Mouse (Mus musculus): ENCODE data around the gene Clasrp.
A peak's percentile ranks its signal among the peaks of the same experiment; 100 is the strongest.
"Not testable (repeated sequence)": the region's sequence is repeated elsewhere in the genome, so short reads cannot be mapped to it uniquely, and the experiment has no call there.

Clasrp gene

DNA sequence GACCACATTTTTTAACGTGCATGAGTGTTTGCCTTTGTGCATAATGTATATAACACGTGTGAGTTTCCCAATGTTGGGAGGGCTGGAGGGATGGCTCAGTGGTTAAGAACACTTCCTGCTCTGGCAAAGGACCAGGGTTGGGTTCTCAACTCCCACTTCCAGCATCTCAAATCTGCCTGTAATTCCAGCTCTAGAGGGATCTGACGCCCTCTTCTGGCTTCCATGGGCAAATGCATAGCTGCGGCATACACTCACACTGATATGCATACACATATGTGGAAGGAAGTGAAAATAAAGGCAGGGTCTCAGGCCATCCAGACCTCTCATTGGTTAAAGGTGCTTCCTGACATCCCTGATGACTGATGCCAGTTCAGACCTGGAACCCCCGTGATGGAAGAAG is 3.0 kb upstream of the Clasrp start:
- no peak for DNase-seq

DNA sequence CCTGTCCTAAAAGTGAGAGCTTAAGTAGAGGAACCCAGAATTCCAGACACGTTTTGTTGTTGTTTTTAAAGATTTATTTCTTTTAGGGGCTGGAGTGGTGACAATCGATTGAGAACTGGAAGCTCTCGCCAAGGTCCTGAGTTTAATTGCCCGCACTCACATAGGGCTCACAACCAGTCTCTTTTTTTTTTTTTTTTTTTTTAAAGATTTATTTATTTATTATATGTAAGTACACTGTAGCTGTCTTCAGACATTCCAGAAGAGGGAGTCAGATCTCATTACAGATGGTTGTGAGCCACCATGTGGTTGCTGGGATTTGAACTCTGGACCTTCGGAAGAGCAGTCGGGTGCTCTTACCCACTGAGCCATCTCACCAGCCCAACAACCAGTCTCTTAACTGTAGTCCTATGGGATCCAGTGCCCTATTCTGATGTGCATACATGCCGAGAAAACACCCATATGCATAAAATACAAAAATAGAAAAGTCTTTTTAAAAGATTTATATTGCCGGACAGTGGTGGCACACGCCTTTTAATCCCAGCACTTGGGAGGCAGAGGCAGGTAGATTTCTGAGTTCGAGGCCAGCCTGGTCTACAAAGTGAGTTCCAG is 424 bp upstream of the Clasrp start:
- not testable (repeated sequence) for DNase-seq

DNA sequence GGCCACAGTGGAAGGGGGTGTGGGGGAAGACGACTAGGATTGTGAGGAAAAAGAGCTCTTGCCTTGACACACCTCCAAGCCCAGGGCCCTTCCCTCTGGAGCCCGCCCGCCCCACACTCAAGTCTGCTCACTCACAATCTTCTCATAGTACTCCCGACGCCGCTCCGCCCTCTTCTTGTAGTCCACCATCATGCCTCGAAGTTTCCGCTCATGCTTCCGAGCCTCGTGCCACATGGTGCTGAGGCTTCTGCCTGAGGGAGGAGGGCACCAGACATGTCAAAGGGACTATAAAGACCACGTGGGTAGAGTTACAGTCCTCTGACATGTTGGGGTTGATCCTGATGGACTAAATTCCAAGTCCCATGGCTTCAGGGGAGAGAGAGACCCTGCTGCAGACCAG is 1.2 kb downstream of the Clasrp start:
- no peak for DNase-seq

DNA sequence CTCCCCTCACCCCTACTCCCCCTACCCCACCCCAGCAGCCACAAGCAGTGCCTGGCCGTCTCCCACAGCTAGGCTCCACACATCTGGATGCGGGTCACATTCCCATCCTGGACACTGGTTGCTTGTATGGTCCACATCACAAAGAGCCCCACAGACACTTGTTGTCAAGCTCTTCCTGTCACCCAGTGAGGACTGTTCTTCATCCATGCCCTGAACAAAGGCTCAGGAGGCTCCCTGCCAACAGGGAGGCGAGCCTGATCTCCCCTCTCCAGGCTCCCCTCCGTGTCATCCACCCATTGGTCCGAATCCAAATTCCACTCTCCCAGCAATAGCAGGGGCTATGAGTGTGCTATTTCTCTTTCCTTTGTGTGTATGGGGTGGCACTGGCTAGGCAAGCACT is 3.7 kb downstream of the Clasrp start:
- no peak for DNase-seq

DNA sequence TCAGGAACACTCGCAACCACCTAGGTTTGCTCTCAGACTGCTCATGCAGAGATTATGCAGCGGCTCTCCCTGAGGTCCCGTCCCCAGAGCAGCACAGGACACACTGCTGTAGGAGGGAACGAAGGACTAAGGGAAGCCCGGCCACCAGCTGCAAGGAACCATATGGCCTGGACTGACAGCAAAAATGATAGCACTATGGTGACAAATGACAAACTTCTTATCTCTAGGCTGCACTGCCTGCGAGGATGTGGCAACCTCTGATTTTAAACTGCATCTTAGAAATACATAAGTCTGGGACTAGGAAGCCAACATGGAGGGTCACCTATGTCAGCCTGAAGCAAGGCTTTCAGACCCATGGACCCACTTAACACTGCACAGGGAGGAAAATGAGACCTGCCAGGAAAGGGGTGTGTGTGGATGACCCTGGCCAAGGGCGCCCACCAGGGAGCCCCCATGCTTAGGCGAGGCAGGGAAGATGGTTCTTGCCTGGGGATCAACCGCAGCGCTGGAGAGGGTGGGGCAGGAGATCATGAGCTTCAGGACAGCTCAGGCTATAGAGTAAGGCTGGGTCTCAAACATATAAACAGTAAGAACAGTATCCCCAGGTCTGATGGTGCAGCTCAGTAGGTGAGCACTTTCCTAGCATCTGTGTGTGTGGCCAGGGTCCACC is 11.1 kb downstream of the Clasrp start:
- DNase-seq, result no peak

DNA sequence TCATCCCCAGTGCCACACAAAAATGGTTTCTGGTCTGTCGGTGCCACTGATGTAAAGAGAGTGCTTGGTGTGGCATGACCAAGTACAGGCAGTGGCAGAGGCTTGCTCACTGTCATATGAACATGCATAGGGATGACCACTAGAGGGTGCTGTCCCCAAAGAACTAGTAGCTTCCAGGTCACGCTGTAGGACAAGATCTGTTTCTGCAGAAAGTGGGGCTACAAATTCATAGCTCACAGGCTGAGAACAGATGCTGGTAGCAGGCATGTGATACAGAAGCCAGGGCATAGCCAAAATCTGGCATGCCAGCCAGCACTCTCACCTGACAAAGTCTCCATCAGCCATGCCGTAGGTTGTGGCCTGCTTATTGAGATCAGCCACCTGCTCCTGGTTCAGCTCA is 14.4 kb downstream of the Clasrp start:
- peak; percentile 87 for DNase-seq

DNA sequence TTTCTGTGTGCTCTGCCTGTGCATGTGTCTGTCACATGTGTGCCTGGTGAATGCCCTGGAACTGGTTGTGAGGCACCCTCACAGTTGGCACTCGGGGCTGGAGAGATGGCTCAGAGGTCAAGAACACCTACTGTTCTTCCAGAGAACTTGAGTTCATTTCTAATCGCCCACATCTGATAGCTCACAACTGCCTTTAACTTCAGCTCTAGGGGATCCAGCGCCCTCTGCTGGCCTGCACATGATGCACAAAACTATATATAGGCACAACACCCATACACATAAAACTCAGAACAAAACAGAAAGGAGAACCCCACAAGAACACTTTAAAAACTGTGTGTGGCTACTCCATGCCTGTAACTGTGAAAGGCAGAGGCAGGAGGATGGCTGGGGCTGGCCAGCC is 15.1 kb downstream of the Clasrp start:
- peak; percentile 51 for DNase-seq

DNA sequence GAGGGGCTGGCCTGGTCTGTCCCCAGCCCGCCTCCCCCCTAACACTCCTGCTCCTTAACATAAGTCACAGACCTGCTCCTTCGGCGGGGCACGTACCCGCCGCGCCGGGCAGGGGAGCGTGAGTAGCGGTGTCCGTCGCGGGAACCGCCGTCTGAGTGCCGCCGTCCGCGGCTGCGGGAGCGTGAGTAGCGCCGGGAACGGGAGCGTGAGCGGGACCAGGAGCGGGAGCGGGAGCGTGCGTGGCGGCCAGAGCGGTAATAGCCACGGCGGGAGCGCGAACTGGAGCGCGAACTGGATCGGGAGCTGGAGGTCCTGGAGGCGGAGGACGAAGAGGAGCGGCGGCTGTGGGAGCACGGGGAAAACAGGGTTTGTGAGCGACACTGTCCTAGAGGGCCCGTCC is 18.0 kb downstream of the Clasrp start:
- no peak for DNase-seq

DNA sequence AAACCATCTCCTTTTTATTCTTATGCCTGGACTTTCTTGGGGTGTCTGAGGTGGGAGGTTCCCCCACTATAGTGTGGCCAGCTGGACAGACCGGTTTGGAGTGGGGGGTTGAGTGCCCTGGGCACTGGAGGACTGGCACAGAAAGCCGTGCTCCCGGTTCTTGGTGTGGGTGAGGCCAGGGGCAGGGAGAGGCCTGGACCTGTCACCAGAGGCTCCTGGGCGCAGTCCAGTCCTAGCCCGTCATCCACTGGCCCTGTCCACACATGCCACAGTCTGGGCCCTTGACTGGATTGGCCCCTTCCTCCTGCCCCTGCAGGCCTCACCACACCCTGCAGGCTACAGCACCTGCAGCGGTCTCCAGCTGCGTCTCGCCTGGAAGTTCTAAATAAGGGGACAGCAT is 23.7 kb downstream of the Clasrp start:
- DNase-seq, result no peak

DNA sequence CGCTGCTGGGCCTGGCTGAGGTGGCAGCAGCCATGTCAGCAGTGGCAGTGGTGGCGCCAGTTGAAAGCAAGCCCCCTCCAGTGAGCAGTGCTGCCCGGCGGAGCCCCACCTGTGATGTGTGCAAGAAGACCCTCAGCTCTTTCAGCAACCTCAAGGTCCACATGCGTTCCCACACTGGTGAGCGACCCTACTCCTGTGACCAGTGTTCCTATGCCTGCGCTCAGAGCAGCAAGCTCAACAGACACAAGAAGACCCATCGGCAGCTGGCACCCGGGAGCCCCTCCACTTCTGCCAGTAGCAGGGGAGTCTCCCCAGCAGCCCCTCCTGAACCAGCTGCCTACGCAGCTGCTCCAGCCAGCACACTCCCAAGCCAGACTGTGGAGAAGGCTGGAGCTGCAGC is 24.5 kb downstream of the Clasrp start:
- DNase-seq, result no peak

DNA sequence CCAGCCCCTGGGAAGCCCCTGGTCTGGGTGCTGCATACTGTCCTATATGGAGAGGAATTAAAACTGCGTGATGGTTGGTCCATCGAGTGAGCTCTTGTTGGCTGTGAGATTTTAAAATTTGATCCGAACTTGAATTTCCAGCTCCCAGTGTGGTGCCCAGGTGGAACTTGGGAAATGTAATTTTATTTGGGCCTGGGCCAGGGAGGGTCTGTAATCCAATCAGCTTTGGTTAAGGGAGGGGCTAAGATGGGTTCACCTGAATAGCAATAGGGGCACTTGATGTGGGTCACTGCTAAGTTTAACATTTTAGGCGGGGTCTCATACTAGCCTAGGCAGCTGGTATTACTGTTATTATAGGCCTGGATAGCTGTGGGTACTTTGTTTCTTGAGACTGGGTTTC is 25.9 kb downstream of the Clasrp start:
- no peak for DNase-seq

DNA sequence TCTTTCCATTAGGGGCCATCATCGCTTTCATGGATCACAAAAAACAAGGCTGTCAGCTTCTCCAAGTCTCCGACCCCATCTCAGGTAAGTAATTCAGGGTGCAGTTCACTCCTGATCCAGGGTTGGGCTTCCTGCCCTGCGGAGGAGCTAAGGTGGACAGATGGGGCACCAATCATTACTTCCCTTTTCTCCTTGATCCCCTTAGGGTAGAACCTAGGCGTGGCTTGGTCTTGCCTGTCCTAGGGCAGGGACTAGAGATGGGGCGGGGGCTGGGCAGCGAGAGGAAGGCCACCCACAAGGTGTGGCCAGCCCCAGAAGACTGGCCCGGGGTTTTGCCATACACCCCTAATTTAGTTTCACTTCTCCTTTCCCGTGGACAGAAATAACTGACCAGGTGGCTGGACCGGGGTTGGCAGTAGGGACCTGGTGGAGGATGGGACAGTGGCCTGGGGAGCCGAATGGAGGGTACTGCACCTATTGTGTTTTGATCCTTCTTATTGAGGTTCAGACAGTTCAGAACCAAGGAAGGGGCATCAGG is 26.3 kb downstream of the Clasrp start:
- no peak for DNase-seq

DNA sequence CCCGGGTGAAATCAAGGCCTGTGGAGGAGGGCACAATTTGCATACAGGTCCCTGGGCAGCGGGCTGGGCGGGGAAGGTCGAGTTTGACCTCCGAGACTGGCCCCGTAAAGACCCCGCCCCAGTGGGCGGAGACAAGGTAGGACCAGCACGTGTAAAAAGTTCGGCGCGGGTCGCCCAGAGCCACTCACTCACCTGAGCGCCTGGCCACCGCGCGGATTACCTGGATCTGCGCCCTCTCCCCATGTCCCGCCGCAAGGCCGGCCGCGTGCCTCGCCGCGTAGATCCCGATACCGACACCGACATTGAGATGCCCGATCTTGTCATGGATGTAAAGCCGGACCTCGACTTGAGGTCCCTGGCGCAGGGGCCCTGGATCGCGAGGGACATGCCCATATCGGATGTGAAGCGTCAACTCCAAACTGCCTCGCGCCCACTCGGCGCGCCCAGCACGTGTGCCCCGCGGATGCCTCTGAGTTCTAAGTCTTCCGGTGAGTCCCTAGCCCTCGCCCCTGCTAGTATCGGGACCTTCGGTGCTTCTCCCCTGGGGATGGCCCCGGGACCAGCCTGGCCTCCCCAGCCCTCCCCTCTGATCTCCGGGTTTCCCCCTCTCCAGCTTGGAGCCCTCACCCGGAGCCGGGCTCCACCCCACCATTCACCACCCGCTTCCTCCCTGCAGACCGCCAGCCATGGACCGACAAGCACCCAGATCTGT is 27.0 kb downstream of the Clasrp start, which contains the start of the genes Zfp296 and Gemin7:
Zfp296 (plus strand) TSS at position 147 of the 712 bp plus-strand sequence.
Gemin7 (minus strand) TSS at position 455 of the 712 bp plus-strand sequence.
- peak; percentile 51 for DNase-seq

DNA sequence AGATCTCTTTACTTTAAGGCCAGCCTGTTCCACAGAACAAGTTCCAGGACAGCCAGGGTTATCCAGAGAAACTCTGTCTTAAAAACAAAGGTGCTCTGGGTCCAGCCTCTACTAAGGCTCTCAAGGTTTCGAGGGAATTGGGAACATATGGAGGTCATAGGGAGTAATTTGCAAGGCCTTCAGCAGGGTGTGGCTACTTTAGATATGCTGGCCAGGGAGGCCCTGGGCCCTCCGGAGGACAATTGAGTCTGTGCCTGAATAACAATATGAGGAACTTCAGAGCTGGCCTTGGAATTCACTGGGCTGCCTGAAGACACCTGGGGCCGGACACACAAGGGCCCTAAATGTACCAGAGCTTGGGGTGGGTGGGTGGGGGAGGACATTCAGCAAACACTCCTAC is 28.7 kb downstream of the Clasrp start:
- DNase-seq, result no peak

DNA sequence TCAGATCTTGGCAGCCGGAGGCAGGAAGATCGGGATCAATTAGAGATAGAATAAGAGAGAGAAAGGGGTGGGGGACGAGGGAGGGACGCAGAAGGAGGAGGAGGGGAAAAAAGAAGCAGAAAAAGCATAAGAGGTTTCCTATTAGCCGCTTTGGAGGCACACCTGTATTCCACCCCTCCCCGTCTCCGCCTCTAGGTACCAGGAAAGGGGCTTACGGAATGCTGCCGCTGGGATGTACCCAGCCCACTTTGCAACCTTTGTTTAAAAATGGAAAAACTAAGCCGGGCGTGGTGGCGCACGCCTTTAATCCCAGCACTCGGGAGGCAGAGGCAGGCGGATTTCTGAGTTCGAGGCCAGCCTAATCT is 30.5 kb downstream of the Clasrp start:
- DNase-seq, result no peak

DNA sequence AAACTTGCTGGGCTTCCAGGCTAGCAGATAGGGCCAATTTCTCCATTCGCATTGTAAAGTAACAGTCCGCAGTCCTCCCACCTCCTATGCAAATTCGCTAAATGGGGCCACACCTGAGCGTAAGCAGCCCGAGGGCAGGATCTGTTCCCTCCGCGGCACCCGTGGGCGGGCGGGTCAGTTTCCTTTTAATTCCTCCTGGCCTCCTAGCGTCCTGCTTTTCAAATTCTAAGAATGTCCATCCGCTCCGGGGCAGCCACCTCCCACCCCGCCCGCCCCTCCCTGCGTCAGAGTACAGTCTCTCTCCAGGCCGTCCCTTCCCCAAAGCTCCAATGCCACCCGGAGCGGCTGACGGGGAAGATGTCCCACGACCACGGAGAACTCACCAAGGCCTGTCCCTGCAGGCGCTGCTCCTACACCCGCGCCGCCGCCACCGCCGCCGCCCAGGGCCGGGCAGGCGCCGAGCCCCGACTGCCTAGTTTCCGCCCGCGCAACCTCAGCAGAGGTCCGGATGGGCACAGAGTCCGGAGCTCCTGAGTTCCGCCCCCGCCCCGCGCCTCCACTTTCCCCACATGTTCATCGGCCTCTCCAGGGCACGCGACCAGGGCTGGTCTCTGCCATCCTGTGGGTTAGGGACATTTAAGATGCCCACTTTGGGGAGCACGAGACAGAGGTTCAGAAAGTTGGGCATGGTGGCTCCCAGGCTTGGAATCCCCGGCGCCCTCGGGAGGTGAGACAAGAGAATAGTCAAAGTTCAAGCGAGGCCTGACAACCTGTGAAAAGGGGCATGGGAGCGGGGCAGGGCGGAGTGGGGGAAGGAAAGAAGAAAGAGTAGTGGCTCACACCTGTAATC is 31.1 kb downstream of the Clasrp start:
- DNase-seq, result peak; percentile 88

DNA sequence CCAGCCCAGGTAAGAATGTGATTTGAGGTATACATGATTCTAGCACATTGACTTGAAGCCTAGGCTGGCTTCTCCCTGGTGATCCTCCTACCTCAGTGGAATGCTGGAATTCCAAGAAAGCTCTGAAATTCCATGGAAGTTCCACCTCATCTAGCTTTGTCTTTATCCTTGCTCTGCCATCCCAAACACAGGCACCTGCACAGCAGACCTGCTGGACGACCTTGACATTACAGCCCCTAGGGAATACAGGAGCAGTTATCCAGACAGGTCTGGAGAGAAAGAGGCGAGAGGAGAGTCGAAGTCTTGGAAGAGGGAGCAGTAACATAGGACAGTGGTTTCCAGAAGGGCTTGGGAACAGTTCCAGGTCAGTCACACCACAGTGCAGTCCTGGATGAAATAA is 34.6 kb downstream of the Clasrp start:
- DNase-seq, result no peak

DNA sequence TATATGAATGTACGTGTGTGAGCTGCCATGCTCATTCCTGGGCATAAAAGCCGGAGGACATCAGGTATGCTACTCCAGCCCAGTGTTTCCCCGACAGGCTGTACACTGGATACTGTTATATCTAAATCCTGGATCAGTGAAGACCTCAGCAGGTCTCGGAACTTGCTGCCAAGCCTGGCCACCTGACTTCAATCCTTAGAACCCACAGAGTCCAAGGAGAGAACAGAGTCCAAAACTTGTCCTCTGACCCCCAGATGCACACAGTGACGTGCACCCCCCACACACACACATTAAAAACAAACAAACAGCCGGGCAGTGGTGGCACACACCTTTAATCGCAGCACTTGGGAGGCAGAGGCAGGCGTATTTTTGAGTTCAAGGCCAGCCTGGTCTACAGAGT is 36.9 kb downstream of the Clasrp start:
- DNase-seq, result no peak

DNA sequence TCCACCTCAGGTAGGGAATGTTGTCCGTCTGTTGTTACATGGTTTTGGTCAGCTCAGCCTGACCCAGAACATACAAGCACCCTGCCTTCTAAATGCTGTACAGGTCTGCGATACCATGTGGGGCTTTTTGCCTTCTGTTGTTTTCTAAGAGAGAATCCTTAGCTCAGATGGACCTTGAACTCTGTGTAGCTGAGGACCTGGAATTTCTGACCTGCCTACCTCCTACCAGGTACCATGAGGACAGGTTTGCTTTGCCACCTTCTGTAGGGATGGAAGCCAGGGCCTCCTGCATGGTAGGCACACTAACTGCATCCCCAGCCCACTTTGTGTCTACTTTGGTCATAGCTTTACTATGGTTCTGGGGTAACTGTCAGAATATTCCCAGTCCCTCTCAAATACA is 38.5 kb downstream of the Clasrp start:
- DNase-seq, result no peak

DNA sequence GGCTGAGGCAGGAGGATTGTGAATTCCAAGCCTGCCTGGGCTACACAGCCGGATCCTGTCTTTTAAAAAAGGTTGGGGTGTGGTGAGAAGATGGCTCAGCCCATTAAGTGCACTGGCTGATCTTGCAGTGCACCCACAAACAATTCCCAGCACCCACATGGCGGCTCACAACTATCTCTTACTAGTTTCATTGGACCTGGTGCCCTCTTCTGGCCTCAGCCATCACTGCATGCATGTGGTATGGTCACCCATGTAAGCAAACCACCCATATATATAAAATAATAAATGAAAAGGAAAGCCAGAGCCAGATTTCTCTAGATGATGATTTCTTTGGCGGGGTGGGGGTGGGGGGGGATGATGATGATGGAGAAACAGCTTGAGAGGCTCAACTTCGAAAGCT is 39.8 kb downstream of the Clasrp start:
- no peak for DNase-seq

DNA sequence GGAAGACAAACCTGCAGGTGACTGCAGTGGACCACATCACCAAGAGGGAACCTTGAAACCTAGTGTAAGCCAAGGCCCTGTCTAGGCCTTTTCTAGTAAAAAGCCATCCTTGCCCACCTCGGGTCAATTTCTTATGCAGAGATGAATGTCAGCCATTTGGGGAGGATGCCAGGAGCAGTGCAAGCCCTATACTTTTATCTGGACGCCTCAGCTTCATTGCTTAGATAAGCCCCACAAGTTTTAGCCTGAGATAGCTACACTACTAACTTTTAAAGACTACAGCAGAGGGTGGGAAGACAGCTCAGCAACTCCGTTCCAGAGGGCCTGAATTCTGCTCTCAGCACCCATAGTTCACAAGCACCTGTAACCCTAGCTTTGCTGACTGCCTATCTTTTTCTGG is 40.4 kb downstream of the Clasrp start:
- no peak for DNase-seq

DNA sequence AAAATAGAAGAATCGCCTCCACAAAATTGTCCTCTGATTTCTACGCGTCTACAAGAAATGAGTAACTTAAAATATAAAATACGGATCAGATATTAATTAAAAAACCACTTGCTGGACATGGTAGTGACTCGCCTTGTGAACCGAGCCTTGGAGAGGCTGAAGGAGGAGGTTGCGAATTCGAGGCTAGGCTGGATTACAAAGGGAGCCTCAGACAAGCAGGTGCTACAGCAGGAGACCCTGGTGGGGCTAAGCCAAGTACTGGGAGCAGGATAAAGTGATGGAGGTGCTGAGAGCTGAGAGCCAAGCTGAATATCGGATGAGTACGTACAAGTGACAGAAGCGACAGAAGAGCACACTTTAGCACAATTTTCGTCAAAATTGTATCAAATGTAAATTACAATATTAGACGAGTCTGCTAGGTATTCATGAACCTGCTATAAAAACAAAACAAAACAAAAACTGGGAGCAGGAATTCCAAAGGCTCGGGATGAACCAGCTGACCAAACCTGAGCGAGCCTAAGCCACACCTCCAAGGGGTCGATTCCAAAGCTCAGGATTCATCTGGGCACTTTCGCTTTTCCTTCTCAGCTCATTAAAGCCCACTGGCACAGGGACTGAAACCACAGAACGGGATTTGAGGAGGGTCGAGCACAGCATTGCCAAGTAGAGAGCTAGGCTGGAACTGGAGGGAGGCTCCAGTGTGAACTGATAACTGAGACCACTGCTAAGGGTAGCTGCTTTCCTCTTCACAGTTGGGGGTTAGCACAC is 41.5 kb downstream of the Clasrp start, which contains the start of gene Ppp1r37:
Ppp1r37 (minus strand) TSS at position 434 of the 768 bp plus-strand sequence.
- peak; percentile 71 for DNase-seq

Data from embryo, embryonic 11 days (tissue).